Mouse (Mus musculus): ENCODE data around the gene Tbx19. TPM values are rescaled to one million over a fixed set of nuclear protein-coding genes. Genes with fewer than 3 reads are reported as not detected.

Tbx19 gene
- polyA plus RNA-seq, 1 experiment = not detected

DNA sequence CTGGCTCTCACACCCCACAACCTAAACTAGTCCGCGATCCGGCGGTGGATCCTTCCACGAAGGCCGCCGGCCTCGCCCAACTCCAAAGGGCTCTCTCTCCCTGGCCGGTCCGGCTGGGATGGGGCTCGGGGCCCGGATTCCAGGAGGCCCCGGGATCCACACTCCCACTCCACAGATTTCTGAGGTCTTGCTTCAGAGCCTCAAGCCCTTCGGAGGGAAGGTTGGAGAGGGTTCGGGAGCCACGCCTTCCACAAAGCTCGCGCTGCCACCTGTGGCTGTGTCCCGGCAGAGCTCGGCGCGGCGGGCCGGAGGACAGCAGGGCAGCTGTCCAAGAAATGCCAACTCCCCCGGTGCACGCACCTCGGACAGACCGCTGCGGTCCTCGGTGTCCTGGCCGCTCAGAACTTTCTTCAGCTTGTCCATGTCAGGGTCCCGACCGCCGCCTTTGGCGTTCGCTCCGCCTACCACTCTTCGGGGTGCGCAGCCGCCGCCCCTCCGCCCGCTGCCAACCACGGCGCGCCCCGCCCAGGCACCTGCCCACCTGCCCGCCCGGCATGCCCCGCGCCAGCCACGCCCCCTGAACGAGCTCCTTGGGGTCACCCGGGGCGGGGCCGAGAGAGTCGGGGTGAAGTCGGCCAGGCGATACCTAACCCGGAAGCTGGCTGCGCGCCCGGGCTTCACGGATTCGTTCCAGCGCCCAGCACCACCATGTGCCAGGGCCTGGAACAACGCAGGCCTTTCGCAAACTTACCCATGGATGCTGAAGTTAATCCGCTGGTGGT is 33.5 kb upstream of the Tbx19 start, which contains the start of gene Sft2d2:
TSS of gene Sft2d2 (minus strand) at position 559 of the 782 bp plus-strand sequence.
- Histone ChIP-seq H3K79me3 (ENCODE audit: low read depth) (peaks cover 7% of the 10 kb centered on the region), H3K4me3 (ENCODE audit: insufficient read depth, poor library complexity, severe bottlenecking) (peak within 1 kb of the TSS; percentile 51), H3K79me2 (ENCODE audit: control insufficient read depth, insufficient read depth) (peaks cover 13% of the 10 kb centered on the region), H3K27me3 (ENCODE audit: control insufficient read depth, insufficient read depth, insufficient read length) (no peaks in the 10 kb centered on the region), H3ac (ENCODE audit: control insufficient read depth, insufficient read length, low read depth) (peak within 1 kb of the TSS; percentile 74), H3K36me3 (ENCODE audit: control insufficient read depth, insufficient read depth) (no peaks in the 10 kb centered on the region)
- TF ChIP-seq CTCF (IDR thresholded peaks at IDR 0.05; ENCODE audit: control insufficient read depth, insufficient read depth, insufficient read length) (no peak), MAX (IDR thresholded peaks at IDR 0.05) (peak; percentile 84)

DNA sequence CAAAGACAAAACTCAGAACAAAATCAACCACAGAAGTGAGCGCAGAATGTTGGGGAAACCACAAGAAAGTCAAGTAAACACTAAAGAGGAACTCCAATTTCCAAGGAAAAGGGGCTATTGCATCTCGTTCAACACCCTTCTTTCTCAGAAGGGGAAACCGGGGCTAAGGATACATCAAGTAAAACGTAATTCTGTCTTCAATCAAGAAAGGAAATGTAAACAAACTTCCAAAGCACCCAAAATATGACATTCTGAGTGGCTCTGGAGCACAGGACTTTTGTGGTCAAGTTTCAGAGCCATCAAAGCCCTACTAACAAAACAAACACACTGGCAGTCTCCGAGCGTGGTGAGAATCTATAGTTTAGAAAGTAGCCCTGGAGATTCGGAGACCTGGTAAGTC is 32.9 kb upstream of the Tbx19 start:
- no peaks in the 10 kb centered on the region for H3K36me3 ChIP-seq (ENCODE audit: control insufficient read depth, insufficient read depth)
- H3K79me2 ChIP-seq (ENCODE audit: control insufficient read depth, insufficient read depth) = peaks cover 13% of the 10 kb centered on the region
- TF ChIP-seq CTCF (IDR thresholded peaks at IDR 0.05; ENCODE audit: control insufficient read depth, insufficient read depth, insufficient read length) (no peak), USF1 (IDR thresholded peaks at IDR 0.05; ENCODE audit: low read depth) (no peak), FOSL1 (IDR thresholded peaks at IDR 0.05; ENCODE audit: insufficient read depth, low read length, poor library complexity, severe bottlenecking) (no peak), CEBPB (IDR thresholded peaks at IDR 0.05; ENCODE audit: low read depth) (no peak), MAX (IDR thresholded peaks at IDR 0.05) (no peak), MYOG (IDR thresholded peaks at IDR 0.05; ENCODE audit: control insufficient read depth, extremely low read depth, insufficient read length) (no peak), MYOD1 (IDR thresholded peaks at IDR 0.05; ENCODE audit: control insufficient read depth, insufficient read length, low read depth) (no peak)
- H3ac ChIP-seq (ENCODE audit: control insufficient read depth, insufficient read length, low read depth) = peak overlapping the region; percentile 74
- no peaks in the 10 kb centered on the region for H3K27me3 ChIP-seq (ENCODE audit: control insufficient read depth, insufficient read depth, insufficient read length)
- H3K4me3 ChIP-seq (ENCODE audit: insufficient read depth, poor library complexity, severe bottlenecking) = peak overlapping the region; percentile 51
- H3K79me3 ChIP-seq (ENCODE audit: low read depth) = peaks cover 7% of the 10 kb centered on the region

DNA sequence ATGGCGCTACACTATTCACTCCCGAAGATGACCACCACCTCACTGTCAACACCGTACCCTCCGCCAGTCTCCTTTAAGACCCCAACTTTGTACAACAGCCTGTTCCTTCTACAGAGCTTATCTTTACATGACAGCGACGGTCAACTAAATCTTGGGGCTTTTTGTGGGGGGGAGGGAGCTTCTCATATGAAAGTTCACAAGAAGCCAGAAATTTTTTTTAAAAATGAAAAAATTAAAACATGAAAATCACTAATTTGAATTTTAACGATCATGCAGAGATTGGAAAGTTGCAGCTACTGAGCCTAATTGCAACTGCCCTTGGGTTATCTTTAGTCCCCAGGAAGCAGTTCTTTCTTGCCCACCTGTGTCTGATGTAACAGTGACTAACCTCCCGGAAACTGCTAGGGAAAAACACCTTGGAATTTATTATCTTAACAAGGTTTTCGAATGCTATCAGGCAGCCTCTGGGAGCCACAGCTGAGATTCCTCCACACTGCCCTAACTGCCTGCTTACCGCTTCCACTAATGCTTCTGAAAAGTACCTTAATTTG is 32.2 kb upstream of the Tbx19 start:
- Histone ChIP-seq H3K36me3 (ENCODE audit: control insufficient read depth, insufficient read depth) (no peaks in the 10 kb centered on the region), H3K79me3 (ENCODE audit: low read depth) (peaks cover 7% of the 10 kb centered on the region), H3ac (ENCODE audit: control insufficient read depth, insufficient read length, low read depth) (no peak overlapping the region), H3K4me3 (ENCODE audit: insufficient read depth, poor library complexity, severe bottlenecking) (peak overlapping the region; percentile 18), H3K27me3 (ENCODE audit: control insufficient read depth, insufficient read depth, insufficient read length) (no peaks in the 10 kb centered on the region), H3K79me2 (ENCODE audit: control insufficient read depth, insufficient read depth) (peaks cover 13% of the 10 kb centered on the region)
- TF ChIP-seq FOSL1 (IDR thresholded peaks at IDR 0.05; ENCODE audit: insufficient read depth, low read length, poor library complexity, severe bottlenecking) = no peak
- no peak for TF ChIP-seq MYOG (IDR thresholded peaks at IDR 0.05; ENCODE audit: control insufficient read depth, extremely low read depth, insufficient read length)
- no peak for TF ChIP-seq USF1 (IDR thresholded peaks at IDR 0.05; ENCODE audit: low read depth)
- TF ChIP-seq MAX (IDR thresholded peaks at IDR 0.05) = no peak
- no peak for TF ChIP-seq CEBPB (IDR thresholded peaks at IDR 0.05; ENCODE audit: low read depth)
- no peak for TF ChIP-seq MYOD1 (IDR thresholded peaks at IDR 0.05; ENCODE audit: control insufficient read depth, insufficient read length, low read depth)
- no peak for TF ChIP-seq CTCF (IDR thresholded peaks at IDR 0.05; ENCODE audit: control insufficient read depth, insufficient read depth, insufficient read length)

DNA sequence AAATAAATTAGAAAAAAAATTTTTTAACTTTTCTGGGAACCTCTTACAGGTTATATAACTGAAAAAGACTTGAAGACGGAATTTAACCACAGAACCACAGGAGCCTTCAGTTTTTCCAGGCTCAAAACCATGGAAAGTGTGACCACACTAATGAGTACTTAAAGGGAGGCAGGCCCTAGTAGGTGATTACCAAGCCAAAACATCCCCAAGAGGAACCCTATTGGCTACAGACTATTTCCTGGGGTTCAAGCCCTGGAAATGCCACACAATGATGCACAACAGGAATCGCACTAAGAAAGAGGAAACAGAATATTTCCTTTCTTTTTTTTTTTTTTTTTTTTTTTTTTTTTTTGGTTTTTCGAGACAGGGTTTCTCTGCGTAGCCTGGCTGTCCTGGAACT is 31.5 kb upstream of the Tbx19 start:
- peaks cover 7% of the 10 kb centered on the region for H3K79me3 ChIP-seq (ENCODE audit: low read depth)
- TF ChIP-seq USF1 (IDR thresholded peaks at IDR 0.05; ENCODE audit: low read depth) (no peak), CTCF (IDR thresholded peaks at IDR 0.05; ENCODE audit: control insufficient read depth, insufficient read depth, insufficient read length) (no peak), MAX (IDR thresholded peaks at IDR 0.05) (no peak), MYOG (IDR thresholded peaks at IDR 0.05; ENCODE audit: control insufficient read depth, extremely low read depth, insufficient read length) (no peak), MYOD1 (IDR thresholded peaks at IDR 0.05; ENCODE audit: control insufficient read depth, insufficient read length, low read depth) (no peak), FOSL1 (IDR thresholded peaks at IDR 0.05; ENCODE audit: insufficient read depth, low read length, poor library complexity, severe bottlenecking) (no peak), CEBPB (IDR thresholded peaks at IDR 0.05; ENCODE audit: low read depth) (no peak)
- no peak overlapping the region for H3ac ChIP-seq (ENCODE audit: control insufficient read depth, insufficient read length, low read depth)
- H3K27me3 ChIP-seq (ENCODE audit: control insufficient read depth, insufficient read depth, insufficient read length) = no peaks in the 10 kb centered on the region
- no peaks in the 10 kb centered on the region for H3K36me3 ChIP-seq (ENCODE audit: control insufficient read depth, insufficient read depth)
- H3K79me2 ChIP-seq (ENCODE audit: control insufficient read depth, insufficient read depth) = peaks cover 13% of the 10 kb centered on the region
- H3K4me3 ChIP-seq (ENCODE audit: insufficient read depth, poor library complexity, severe bottlenecking) = peak overlapping the region; percentile 18

DNA sequence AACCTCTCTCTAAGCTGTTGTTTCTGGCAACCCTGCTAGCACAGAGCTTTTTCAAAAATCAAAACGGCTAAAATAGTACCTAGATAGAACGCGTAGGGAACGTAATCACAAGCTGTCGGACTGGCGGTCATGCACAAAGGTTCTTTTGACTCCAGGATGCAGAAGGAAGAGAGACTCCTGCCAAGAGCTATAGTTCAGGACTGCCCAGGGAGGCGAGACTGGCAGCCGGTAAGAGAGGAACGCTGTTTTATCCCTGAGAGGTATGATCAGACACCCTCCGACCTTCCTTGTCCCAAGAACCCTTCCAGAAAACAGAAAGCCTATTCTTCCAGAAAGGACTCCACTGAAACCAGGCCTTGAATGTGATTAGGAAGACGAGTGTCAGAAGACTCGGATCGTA is 31.0 kb upstream of the Tbx19 start:
- no peak overlapping the region for H3K4me3 ChIP-seq (ENCODE audit: insufficient read depth, poor library complexity, severe bottlenecking)
- H3ac ChIP-seq (ENCODE audit: control insufficient read depth, insufficient read length, low read depth) = no peak overlapping the region
- no peaks in the 10 kb centered on the region for H3K27me3 ChIP-seq (ENCODE audit: control insufficient read depth, insufficient read depth, insufficient read length)
- peaks cover 13% of the 10 kb centered on the region for H3K79me2 ChIP-seq (ENCODE audit: control insufficient read depth, insufficient read depth)
- TF ChIP-seq CEBPB (IDR thresholded peaks at IDR 0.05; ENCODE audit: low read depth) (no peak), FOSL1 (IDR thresholded peaks at IDR 0.05; ENCODE audit: insufficient read depth, low read length, poor library complexity, severe bottlenecking) (no peak), MYOG (IDR thresholded peaks at IDR 0.05; ENCODE audit: control insufficient read depth, extremely low read depth, insufficient read length) (no peak), MAX (IDR thresholded peaks at IDR 0.05) (no peak), CTCF (IDR thresholded peaks at IDR 0.05; ENCODE audit: control insufficient read depth, insufficient read depth, insufficient read length) (no peak), USF1 (IDR thresholded peaks at IDR 0.05; ENCODE audit: low read depth) (no peak), MYOD1 (IDR thresholded peaks at IDR 0.05; ENCODE audit: control insufficient read depth, insufficient read length, low read depth) (no peak)
- H3K36me3 ChIP-seq (ENCODE audit: control insufficient read depth, insufficient read depth) = no peaks in the 10 kb centered on the region
- H3K79me3 ChIP-seq (ENCODE audit: low read depth) = peaks cover 7% of the 10 kb centered on the region

All from C2C12 (cell line).